Comparison of ENCODE assay signal across 8 mouse cellular contexts in genomic region chr11:45103498-45104336, GRCm38 (mm10).
DNase-seq lines count a peak whose midpoint lies in the region; ATAC-seq and TF ChIP-seq lines count a peak whose summit lies in the region.

No protein-coding gene starts in this region.

- H3K4me3 ChIP-seq in forebrain, postnatal 0 days (ENCODE audit: low read depth, low read length): no peak overlapping the region
- H3K4me3 ChIP-seq in hindbrain, embryonic 15.5 days: no peak overlapping the region
- H3K4me3 ChIP-seq in limb, embryonic 11.5 days (ENCODE audit: low read depth, low read length): no peak overlapping the region

- in situ Hi-C loops in Patski (cut with MboI; ENCODE audit: low pct_unique_long_range_greater_than_20kb): no loop called here

- no peak overlapping the region for H3K9ac ChIP-seq in forebrain, postnatal 0 days
- H3K9ac ChIP-seq in hindbrain, embryonic 15.5 days: no peak overlapping the region
- no peak overlapping the region for H3K9ac ChIP-seq in limb, embryonic 11.5 days (ENCODE audit: low read length)

- H3K4me1 ChIP-seq in forebrain, postnatal 0 days (ENCODE audit: insufficient read depth): no peaks in the 10 kb centered on the region; the same call in 1 of the 2 replicates
- no peaks in the 10 kb centered on the region for H3K4me1 ChIP-seq in hindbrain, embryonic 15.5 days (replicated peaks)
- no peaks in the 10 kb centered on the region for H3K4me1 ChIP-seq in limb, embryonic 11.5 days (ENCODE audit: control insufficient read depth, insufficient read depth, low read length)

- POLR2A ChIA-PET in Patski (lab: Charles Lee): no interaction called here

- peak; percentile 54 for ATAC-seq in Patski
- peak; percentile 84 for ATAC-seq in forebrain, postnatal 0 days
- ATAC-seq in hindbrain, embryonic 15.5 days (ENCODE audit: low FRiP score, low read depth): peak; percentile 83; the same call in 1 of the 2 replicates
- ATAC-seq in limb, embryonic 11.5 days (ENCODE audit: insufficient number of reproducible peaks, low FRiP score, low TSS enrichment, low read depth): no peak

- H3K4me2 ChIP-seq in forebrain, postnatal 0 days (ENCODE audit: low read depth): peak overlapping the region; percentile 19; the same call in 1 of the 2 replicates
- 0 out of 2 replicates have a peak overlapping the region, but pooled peaks have one; percentile 7 for H3K4me2 ChIP-seq in hindbrain, embryonic 15.5 days
- H3K4me2 ChIP-seq in limb, embryonic 11.5 days (ENCODE audit: low read depth, severe bottlenecking): no peak overlapping the region

- no peaks in the 10 kb centered on the region for H3K9me3 ChIP-seq in forebrain, postnatal 0 days (ENCODE audit: low read length)
- no peaks in the 10 kb centered on the region for H3K9me3 ChIP-seq in hindbrain, embryonic 15.5 days
- H3K9me3 ChIP-seq in limb, embryonic 11.5 days (ENCODE audit: control insufficient read depth, low read length): no peaks in the 10 kb centered on the region

- H3K27ac ChIP-seq in forebrain, postnatal 0 days (ENCODE audit: low read depth, low read length): no peak overlapping the region
- no peak overlapping the region for H3K27ac ChIP-seq in hindbrain, embryonic 15.5 days (replicated peaks)
- H3K27ac ChIP-seq in limb, embryonic 11.5 days (replicated peaks; ENCODE audit: low read depth, low read length): no peak overlapping the region

- WGBS in forebrain, postnatal 0 days: 17% methylated on average over 12 of the region's 12 CpGs
- 48% methylated on average over 12 of the region's 12 CpGs for WGBS in hindbrain, embryonic 15.5 days
- WGBS in limb, embryonic 11.5 days: 56% methylated on average over 12 of the region's 12 CpGs

- CTCF ChIA-PET in Patski (lab: Charles Lee): interaction anchor here (1.0 kb wide), 1 partner anchor 10 kb away, joined by 4 read pairs; no protein-coding TSS in a partner anchor

- H3K27me3 ChIP-seq in Patski: no peaks in the 10 kb centered on the region
- H3K27me3 ChIP-seq in forebrain, postnatal 0 days (ENCODE audit: insufficient read depth, low read length): no peaks in the 10 kb centered on the region
- no peaks in the 10 kb centered on the region for H3K27me3 ChIP-seq in hindbrain, embryonic 15.5 days
- no peaks in the 10 kb centered on the region for H3K27me3 ChIP-seq in limb, embryonic 11.5 days (ENCODE audit: control insufficient read depth, insufficient read depth, low read length)

- peak; percentile 24 for DNase-seq in adrenal gland, postnatal 10 days
- no peak for DNase-seq in adrenal gland, postnatal 4 days (ENCODE audit: low spot score in 2 of 2)
- no peak for DNase-seq in Patski (ENCODE audit: low read depth, low spot score)
- peak; percentile 52 for DNase-seq in forebrain, postnatal 0 days
- DNase-seq in limb, embryonic 11.5 days (ENCODE audit: low spot score): peak; percentile 24
- DNase-seq in right cerebral cortex, postnatal 36 days (ENCODE audit: low spot score in 2 of 2): peak; percentile 8 to 18
- no peak for DNase-seq in c-Kit-positive CD71-positive TER-119-positive erythroid progenitor cells, embryonic 14.5 days (ENCODE audit: low spot score)

- no peak for TF ChIP-seq CTCF in Patski (IDR thresholded peaks at IDR 0.05)
- TF ChIP-seq CTCF in forebrain, postnatal 0 days (IDR thresholded peaks at IDR 0.05; ENCODE audit: low read depth): no peak

- no peaks in the 10 kb centered on the region for H3K36me3 ChIP-seq in forebrain, postnatal 0 days (ENCODE audit: insufficient read depth)
- no peaks in the 10 kb centered on the region for H3K36me3 ChIP-seq in hindbrain, embryonic 15.5 days
- no peaks in the 10 kb centered on the region for H3K36me3 ChIP-seq in limb, embryonic 11.5 days (ENCODE audit: control insufficient read depth, insufficient read depth, low read length)

Comparison
In these comparisons a context has a peak if more than half of its experiments do, and no peak if none do; other contexts are left out.
1. DNase-seq: peak in adrenal gland, postnatal 10 days (single experiment), forebrain, postnatal 0 days (single experiment), limb, embryonic 11.5 days (single experiment) and right cerebral cortex, postnatal 36 days (2 of 2); none in adrenal gland, postnatal 4 days (0 of 2), Patski (single experiment) and c-Kit-positive CD71-positive TER-119-positive erythroid progenitor cells, embryonic 14.5 days (single experiment).